Mouse (Mus musculus) liver, embryonic 14.5 days (tissue): ENCODE data around the gene Tfap2a.

Experiments
- CTCF ChIP-seq: IDR thresholded peaks from 2 replicates; pipeline ENCODE4 v1.5.1; 2016; ENCODE audit warnings: antibody characterized with exemption, low read depth, control low read depth
- EP300 ChIP-seq: IDR thresholded peaks from 2 replicates; pipeline ENCODE4 v1.6.1; 2016; ENCODE audit warnings: antibody characterized with exemption, low read depth

DNA sequence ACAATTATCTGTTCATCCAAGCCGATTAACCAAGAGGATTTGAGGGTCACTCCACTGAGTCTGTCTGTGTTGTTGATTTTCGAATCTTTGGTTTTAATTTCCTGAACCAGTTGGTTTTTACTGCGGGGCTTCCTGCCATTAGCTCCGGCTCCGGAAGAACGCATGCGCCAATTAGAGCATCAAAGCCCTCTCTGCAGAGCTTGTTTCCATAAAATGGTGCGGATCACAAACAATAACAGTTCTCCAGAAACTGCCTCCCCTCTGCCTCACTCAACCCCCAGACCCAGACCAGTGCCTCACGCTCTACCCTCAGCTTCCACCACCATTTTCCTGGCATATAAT is 18.5 kb downstream of the Tfap2a start:
- no peak for TF ChIP-seq CTCF
- TF ChIP-seq EP300 = no peak
